ENCODE assay signal across 15 mouse cellular contexts in the genomic region with DNA sequence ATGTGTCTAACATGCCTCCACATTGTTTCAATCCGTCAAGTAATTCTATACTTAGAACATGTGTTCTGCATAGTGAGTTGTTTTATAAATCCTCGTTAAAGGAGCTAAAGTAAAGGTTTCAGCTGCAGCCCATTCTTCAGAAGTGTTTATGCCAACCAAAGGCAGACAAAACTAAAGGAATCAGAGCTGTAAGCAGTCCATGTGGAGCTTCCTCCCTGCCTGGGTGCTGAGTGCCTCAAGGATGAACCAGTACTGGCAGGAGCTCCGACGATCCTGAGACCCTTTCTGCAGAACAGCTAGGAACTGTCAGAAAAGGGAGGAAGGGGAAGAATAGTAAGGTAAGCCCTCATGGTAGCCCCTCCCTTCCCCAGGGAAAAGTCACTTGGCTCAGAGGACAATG.
"Had no signal": no experiment of that assay in that cellular context is flagged by ENCODE, and none has a peak within 500 bp of the region (broad histone marks: within the 10 kb centered on the region; RNA-seq: fewer than 3 reads in every experiment).

No protein-coding gene starts in this region.

- H3K4me3 ChIP-seq: layer of hippocampus, adult 2 months; liver, embryonic 15.5 days; stomach, embryonic 15.5 days had no signal

- H3K9ac ChIP-seq: liver, embryonic 15.5 days; stomach, embryonic 15.5 days had no signal

- H3K36me3 ChIP-seq: liver, embryonic 15.5 days; stomach, embryonic 15.5 days had no signal

- ATAC-seq: intestine, embryonic 16.5 days; lung, postnatal 0 days; midbrain, embryonic 16.5 days had no signal

- H3K27ac ChIP-seq: kidney, postnatal 0 days; layer of hippocampus, adult 2 months; liver, embryonic 15.5 days; stomach, embryonic 15.5 days had no signal

- H3K27me3 ChIP-seq: liver, embryonic 15.5 days; stomach, embryonic 15.5 days had no signal

- H3K9me3 ChIP-seq: liver, embryonic 15.5 days; stomach, embryonic 15.5 days had no signal

- H3K4me2 ChIP-seq: liver, embryonic 11.5 days; liver, embryonic 15.5 days; stomach, embryonic 15.5 days had no signal

- DNase-seq: kidney, adult 2 months; kidney, postnatal 36 days; left cerebral cortex, postnatal 4 days; lung, adult 2 months; lung, postnatal 36 days; right cerebral cortex, postnatal 14 days; thymus, postnatal 14 days had no signal

- H3K4me1 ChIP-seq: liver, embryonic 15.5 days; stomach, embryonic 15.5 days had no signal
